Mouse (Mus musculus) layer of hippocampus, adult 8-10 months (tissue): Measurements from ENCODE around the gene Rab11fip5. TPM values are rescaled to one million over a fixed set of nuclear protein-coding genes. Genes with fewer than 3 reads are reported as not detected.

Source experiments
- DNase-seq, 2 experiments: peaks; one replicate each; pipeline ENCODE4 v3.0.0; 2022; ENCODE audit warnings: low spot score in 2 of 2
- total RNA-seq, 4 experiments: library from RNA; stranded (reverse); gene quantifications; 2 replicates each; pipeline ENCODE4 v1.2.4; 2022

The Rab11fip5 gene
- total RNA-seq, 4 experiments from 2014 or later, result 62.8 to 68.1 (median 65.7) TPM

GRCm38 (mm10) chr6:85348133-85348532, 26.3 kb downstream of the Rab11fip5 start:
- no peak for DNase-seq

DNA sequence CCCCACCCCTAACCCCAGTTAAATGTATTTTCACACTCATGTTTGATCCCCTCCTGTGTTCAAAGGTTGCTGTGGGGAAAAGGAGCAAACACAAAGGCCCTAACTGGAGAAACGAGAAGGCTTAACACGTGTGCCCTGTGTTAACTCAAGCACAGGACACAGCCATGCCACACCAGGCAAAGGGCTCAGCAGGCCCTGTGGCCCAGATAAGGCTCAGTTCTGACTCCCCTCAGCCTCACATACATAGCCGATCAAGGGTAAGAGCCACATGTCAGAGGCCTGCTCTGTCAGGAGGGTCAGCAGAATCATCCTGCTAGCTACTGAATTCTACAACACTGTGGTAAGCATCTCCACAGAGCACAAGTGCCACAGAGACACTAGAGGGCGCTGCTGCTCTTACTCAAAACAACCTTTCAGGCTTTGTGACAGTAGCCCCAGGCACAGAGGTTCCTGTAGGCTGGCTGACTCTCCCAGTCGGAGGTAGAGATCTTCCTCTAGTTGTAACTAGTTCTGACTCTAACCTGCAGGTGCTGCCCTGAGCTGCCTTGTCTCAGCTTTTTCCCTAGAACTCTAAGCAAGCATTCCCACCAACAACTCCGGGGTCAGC, 28.3 kb downstream of the Rab11fip5 start:
- DNase-seq, result peak; percentile 76 to 90

GRCm38 (mm10) chr6:85344929-85345328, 29.5 kb downstream of the Rab11fip5 start:
- DNase-seq, result no peak

GRCm38 (mm10) chr6:85343027-85343426, 31.4 kb downstream of the Rab11fip5 start:
- DNase-seq, result no peak

- no peak for DNase-seq
These were observed 32.5 kb downstream of the Rab11fip5 start for GRCm38 (mm10) chr6:85341814-85342501.

DNA sequence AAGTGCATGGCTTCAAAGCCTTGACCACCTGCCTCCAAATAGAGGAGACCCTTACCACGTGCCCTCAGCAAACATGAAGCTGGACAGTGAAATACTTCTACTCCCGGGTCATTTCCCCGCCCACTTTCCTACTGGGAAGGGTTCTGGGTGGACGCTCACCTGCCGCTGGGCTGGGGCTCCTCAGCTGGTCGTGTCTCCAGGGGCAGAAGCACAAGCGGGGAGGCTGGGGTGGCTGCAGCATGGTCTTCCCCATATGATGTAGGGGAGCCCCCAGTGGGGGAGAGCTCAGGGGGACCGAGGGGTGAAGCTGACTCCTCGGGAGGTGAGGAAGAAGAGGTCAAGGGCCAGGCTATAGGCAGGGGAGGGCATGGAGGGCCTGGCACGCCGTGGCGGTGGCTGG, 34.2 kb downstream of the Rab11fip5 start:
- DNase-seq, result no peak

GRCm38 (mm10) chr6:85339273-85339901, 35.0 kb downstream of the Rab11fip5 start:
- DNase-seq, result no peak

GRCm38 (mm10) chr6:85336944-85337343, 37.5 kb downstream of the Rab11fip5 start:
- no peak for DNase-seq

DNA sequence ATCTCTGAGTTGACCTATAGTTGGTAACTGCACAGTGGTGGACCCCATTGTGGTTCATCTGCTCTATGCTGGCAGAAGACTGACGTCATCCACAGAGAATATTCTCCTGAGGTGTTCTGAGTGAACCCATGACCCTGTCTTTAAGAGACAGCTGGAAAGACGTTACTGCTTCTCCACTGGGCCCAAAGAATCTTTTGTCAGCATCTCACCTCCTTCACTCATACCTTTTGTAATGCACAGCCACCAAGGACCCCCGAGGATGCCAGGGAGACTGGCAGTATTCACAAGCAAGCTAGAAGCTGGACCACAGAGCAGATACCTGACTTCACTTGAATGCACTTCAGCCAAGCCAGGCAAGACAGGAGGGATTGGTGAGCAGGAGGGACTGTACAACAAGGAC, 39.1 kb downstream of the Rab11fip5 start:
- DNase-seq, result no peak

- no peak for DNase-seq
These were observed 39.6 kb downstream of the Rab11fip5 start for GRCm38 (mm10) chr6:85334851-85335250.

GRCm38 (mm10) chr6:85334251-85334650, 40.2 kb downstream of the Rab11fip5 start:
- DNase-seq, result no peak

DNA sequence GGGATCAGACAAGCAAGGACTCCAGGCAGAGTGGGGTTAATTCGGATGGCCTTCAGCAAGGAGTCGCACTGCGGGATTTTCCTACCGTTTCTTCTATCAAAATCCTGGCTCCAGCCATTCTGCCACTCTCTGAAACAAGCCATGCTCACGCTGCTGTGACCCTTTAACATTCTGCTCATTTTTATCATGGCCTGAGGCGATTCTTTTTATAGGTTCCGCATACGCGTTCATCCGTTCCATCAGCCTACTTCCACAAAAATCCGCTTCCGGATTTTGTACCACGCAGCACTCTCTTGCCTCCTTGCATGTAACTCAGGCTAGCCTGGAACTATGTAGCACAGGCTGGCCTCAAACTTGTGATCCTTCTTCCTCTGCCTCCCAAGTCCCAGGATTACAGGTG, 40.7 kb downstream of the Rab11fip5 start:
- DNase-seq, result no peak

DNA sequence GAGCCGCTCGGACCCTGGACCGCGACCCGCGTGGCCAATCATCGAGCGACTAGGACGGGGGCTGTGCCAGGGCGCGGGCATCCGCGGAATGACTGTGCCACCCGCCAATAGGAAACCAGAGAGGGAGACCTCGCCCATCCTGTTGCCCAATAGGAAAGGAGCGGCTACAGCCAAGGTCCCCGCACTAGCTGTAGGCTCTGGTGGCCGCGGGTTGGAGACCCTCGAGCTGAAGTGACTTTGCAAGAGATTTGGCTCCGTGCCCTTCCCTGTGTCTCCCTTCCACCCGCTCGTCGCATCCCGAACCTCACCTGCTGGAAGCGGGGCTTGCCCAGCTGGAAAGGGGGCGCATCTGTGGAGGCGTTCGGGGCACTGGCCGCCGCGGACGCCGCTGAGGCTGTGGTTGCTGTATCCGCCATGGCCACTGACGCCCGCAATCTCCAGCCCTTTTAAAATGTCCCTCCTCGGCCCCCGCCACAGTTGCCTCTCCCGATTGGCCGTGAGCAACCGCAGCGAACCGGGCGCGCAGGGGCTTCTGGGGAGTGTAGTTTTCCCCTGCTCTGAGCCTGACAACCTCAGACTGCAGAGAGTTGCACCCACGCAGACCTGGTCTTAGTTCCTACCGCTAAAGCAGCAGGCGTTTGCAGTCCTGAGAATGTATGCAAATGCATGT, 41.3 kb downstream of the Rab11fip5 start, which contains the start of gene Sfxn5:
Gene Sfxn5 (minus strand): TSS at position 423 of the 670 bp plus-strand sequence.
- peak; percentile 96 for DNase-seq

GRCm38 (mm10) chr6:85332351-85332999, 42.0 kb downstream of the Rab11fip5 start:
- no peak for DNase-seq

- no peak for DNase-seq
These were observed 42.7 kb downstream of the Rab11fip5 start for GRCm38 (mm10) chr6:85331736-85332135.

GRCm38 (mm10) chr6:85331221-85331735, 43.2 kb downstream of the Rab11fip5 start:
- DNase-seq, result no peak

DNA sequence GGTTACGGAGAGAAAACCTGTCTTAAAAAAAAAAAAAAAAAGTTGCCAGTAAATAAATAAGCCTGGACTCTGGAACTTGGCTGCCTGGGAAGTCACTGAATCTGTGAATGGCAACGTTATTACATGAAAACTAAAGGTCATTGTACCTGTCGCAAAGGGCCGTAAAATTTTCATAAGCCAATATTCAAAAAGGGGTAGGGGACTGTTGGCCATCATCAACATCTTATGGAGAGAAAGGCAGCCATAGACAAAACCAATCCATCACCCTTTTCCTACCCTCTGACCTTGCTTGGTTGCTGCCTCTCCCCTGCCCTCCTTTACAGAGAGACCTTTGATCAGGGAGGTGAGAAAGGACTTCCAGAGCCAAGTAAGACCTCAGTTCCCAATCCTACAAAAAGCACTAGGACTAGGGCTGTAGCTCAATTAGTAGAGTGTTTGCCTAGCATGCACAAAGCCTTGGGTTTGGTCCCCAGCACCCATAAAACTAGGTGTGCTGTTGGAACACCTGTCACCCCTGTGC, 44.7 kb downstream of the Rab11fip5 start:
- DNase-seq, result no peak

- no peak for DNase-seq
These were observed 47.9 kb downstream of the Rab11fip5 start for GRCm38 (mm10) chr6:85326564-85326963.

- no peak for DNase-seq
These were observed 49.3 kb downstream of the Rab11fip5 start for GRCm38 (mm10) chr6:85325109-85325508.

DNA sequence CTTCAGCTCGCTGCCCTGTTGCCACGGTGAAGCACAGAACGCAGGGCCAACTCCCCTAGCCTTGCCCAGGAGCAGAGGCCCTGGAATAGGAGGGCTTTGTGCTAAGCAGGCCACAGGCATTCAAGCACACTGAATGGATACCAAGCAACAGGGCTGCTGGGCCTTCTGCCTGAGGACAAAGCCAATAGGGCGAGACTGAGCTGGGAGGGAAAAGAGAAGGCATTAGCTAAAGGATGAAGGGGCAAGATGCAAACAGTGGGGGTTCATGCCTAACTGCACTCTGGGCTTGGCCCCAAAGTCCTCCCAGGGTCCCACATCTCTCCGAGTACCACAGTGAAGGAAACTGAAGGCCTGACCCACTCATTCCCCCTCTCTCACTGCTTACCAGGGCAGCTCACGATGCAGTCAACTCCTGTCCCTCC, 54.0 kb downstream of the Rab11fip5 start:
- peak; percentile 58 to 86 for DNase-seq

- no peak for DNase-seq
These were observed 58.2 kb downstream of the Rab11fip5 start for GRCm38 (mm10) chr6:85316211-85316610.
